Mouse (Mus musculus) layer of hippocampus, adult 9-10 months (tissue): ENCODE data around the gene Gm47969.
A peak's percentile ranks its signal among the peaks of the same experiment; 100 is the strongest.

Source experiments
- DNase-seq: peaks from one replicate; pipeline ENCODE4 v3.0.0; 2022; ENCODE audit warnings: low spot score

The Gm47969 gene

GRCm38 (mm10) chr1:83076190-83076917 lies 31.6 kb downstream of the Gm47969 start:
- peak; percentile 26 for DNase-seq

GRCm38 (mm10) chr1:83077016-83077415 lies 32.3 kb downstream of the Gm47969 start:
- no peak for DNase-seq

- no peak for DNase-seq
Measured at GRCm38 (mm10) chr1:83084790-83085189, 40.1 kb downstream of the Gm47969 start.

GRCm38 (mm10) chr1:83091268-83091667 lies 46.5 kb downstream of the Gm47969 start:
- DNase-seq = no peak
